Mouse (Mus musculus): ENCODE measurements around the gene Vmn1r80. TPM values are rescaled to one million over a fixed set of nuclear protein-coding genes. Genes with fewer than 3 reads are reported as not detected.
"Not testable (repeated sequence)": the region's sequence is repeated elsewhere in the genome, so short reads cannot be mapped to it uniquely, and the experiment has no call there.

Gene Vmn1r80
- not detected for total RNA-seq (2021)

GRCm38 (mm10) chr7:12188986-12189385 lies at the start of gene Vmn1r80:
Gene Vmn1r80 (plus strand): TSS chr7:12189286.
- intact Hi-C loops (cut with DNase I): no loop called here

GRCm38 (mm10) chr7:12149957-12150356 lies 39.1 kb upstream of the Vmn1r80 start, which contains the start of gene Vmn1r78:
Gene Vmn1r78 (plus strand): TSS chr7:12150257.
- DNase-seq: no peak
- intact Hi-C loops (cut with DNase I): no loop called here

More at GRCm38 (mm10) chr7:12188986-12189385, at the start of gene Vmn1r80:
- no peak for DNase-seq

- DNase-seq; intact Hi-C loops (cut with DNase I): not testable (repeated sequence)
Observed at GRCm38 (mm10) chr7:12156463-12156862, 32.6 kb upstream of the Vmn1r80 start.

- intact Hi-C loops (cut with DNase I): not testable (repeated sequence)
Observed at GRCm38 (mm10) chr7:12170979-12171378, 18.1 kb upstream of the Vmn1r80 start, which contains the start of gene Vmn1r79. Gene Vmn1r79 (plus strand): TSS chr7:12171279.

GRCm38 (mm10) chr7:12172926-12173325 lies 16.2 kb upstream of the Vmn1r80 start:
- intact Hi-C loops (cut with DNase I); DNase-seq: not testable (repeated sequence)

More at GRCm38 (mm10) chr7:12170979-12171378, 18.1 kb upstream of the Vmn1r80 start, which contains the start of gene Vmn1r79:
- DNase-seq: not testable (repeated sequence)

- no peak for DNase-seq
- intact Hi-C loops (cut with DNase I): no loop called here
Observed at GRCm38 (mm10) chr7:12204141-12204540, 15.1 kb downstream of the Vmn1r80 start.

Other genes starting within 250 kb of the Vmn1r80 start
- not detected for gene Vmn1r77, start 152.5 kb upstream of the Vmn1r80 start, total RNA-seq (2021)
- not detected for gene Vmn1r78, start 39.0 kb upstream of the Vmn1r80 start, total RNA-seq (2021)
- not detected for gene Vmn1r79, start 18.0 kb upstream of the Vmn1r80 start, total RNA-seq (2021)
- gene Vmn1r81, start 79.0 kb downstream of the Vmn1r80 start, total RNA-seq (2021): not detected
- gene Vmn1r82, start 111.1 kb downstream of the Vmn1r80 start, total RNA-seq (2021): not detected
- gene Vmn1r83, start 140.2 kb downstream of the Vmn1r80 start, total RNA-seq (2021): not detected
- not detected for gene Vmn1r84, start 180.0 kb downstream of the Vmn1r80 start, total RNA-seq (2021)
- 1 to 10 TPM; 2.9 to 4.0 TPM for gene Zfp551, start 233.5 kb downstream of the Vmn1r80 start, total RNA-seq (2021)